Mouse (Mus musculus) liver, adult 2 months (tissue): ENCODE data around the gene Arl2bp. TPM values are rescaled to one million over a fixed set of nuclear protein-coding genes. Genes with fewer than 3 reads are reported as not detected.

ENCODE experiments used
- DNase-seq: peaks from one replicate; pipeline ENCODE4 v3.0.0-alpha.2; 2011; ENCODE audit warnings: low read depth, low spot score; ENCODE audit errors: extremely low read depth
- H3K27ac ChIP-seq: fragments of 200-500 bp; replicated peaks from 2 replicates; pipeline ENCODE4 v1.5.1; 2012; ENCODE audit warnings: low read depth, mild to moderate bottlenecking, control low read depth, inconsistent platforms, low read length; ENCODE audit not compliant: insufficient read depth
- H3K27me3 ChIP-seq: fragments of 200-500 bp; 2 replicates; pipeline ENCODE4 v1.6.1; 2012; ENCODE audit warnings: mild to moderate bottlenecking, moderate library complexity, low read length, inconsistent platforms; ENCODE audit not compliant: control insufficient read depth, insufficient read depth
- H3K36me3 ChIP-seq: fragments of 200-500 bp; 2 replicates; pipeline ENCODE4 v1.6.1; 2012; ENCODE audit warnings: low read length, inconsistent platforms; ENCODE audit not compliant: control insufficient read depth, insufficient read depth
- H3K4me1 ChIP-seq: fragments of 200-500 bp; 2 replicates; pipeline ENCODE4 v1.6.1; 2011; ENCODE audit warnings: low read length; ENCODE audit not compliant: control insufficient read depth, insufficient read depth
- H3K4me3 ChIP-seq: fragments of 200-500 bp; 2 replicates; pipeline ENCODE4 v1.5.1; 2011; ENCODE audit warnings: low read depth, mild to moderate bottlenecking, control low read depth, low read length, moderate library complexity; ENCODE audit not compliant: insufficient read depth
- H3K79me2 ChIP-seq: fragments of 200-500 bp; 2 replicates; pipeline ENCODE4 v1.6.1; 2012; ENCODE audit warnings: inconsistent platforms, mild to moderate bottlenecking, low read length, moderate library complexity; ENCODE audit not compliant: control insufficient read depth, insufficient read depth
- H3K9ac ChIP-seq: fragments of 200-500 bp; 2 replicates; pipeline ENCODE4 v1.6.1; 2012; ENCODE audit warnings: low read depth, mild to moderate bottlenecking, control low read depth, inconsistent platforms, low read length
- CTCF ChIP-seq: fragments of 200-500 bp; IDR thresholded peaks from 2 replicates; pipeline ENCODE4 v1.5.1; 2011; ENCODE audit warnings: low read depth, low read length, control low read depth
- POLR2A ChIP-seq: fragments of 200-500 bp; IDR thresholded peaks from 2 replicates; pipeline ENCODE4 v1.6.1; 2011; ENCODE audit warnings: low read length, control low read depth; ENCODE audit not compliant: insufficient read depth; ENCODE audit errors: extremely low read depth
- WGBS: fragments of 180-500 bp; shearing (Covaris S2); methylation state at CpG from one replicate; pipeline ENCODE4 v1.1.7; 2018; 5-methylcytosine and 5-hydroxymethylcytosine counted together
- polyA plus RNA-seq: library from polyadenylated mRNA; depleted of rRNA; stranded (reverse); fragments of >200 nt; gene quantifications from 2 replicates; pipeline ENCODE4 v1.2.3, GENCODE M21; 2012; rRNA removed
- total RNA-seq: library from RNA; depleted of rRNA; stranded (reverse); fragments of >200 nt; gene quantifications from 2 replicates; pipeline ENCODE4 v1.2.3, GENCODE M21; 2014; rRNA removed

Arl2bp gene
- total and polyA plus RNA-seq, 2 experiments, result 4.8 to 7.7 TPM

DNA sequence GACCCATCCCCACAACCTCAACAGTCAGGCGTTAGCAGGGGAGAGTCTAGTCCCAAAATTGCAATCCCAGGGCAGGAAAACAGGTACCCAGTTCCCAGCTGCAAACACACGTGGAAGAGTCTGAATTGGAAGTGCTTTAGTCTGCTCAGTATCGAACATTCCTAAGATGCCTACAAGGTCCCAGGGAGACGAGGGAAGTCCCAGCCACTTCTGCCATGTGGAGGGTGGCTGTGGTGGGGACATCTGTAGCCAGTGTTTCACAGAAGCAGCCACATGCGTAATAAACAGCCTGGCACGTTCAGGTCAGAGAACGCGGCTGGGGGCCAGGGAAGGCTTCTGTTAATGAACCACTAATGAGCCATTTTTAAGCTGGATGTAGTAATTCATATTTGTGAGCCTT, 43.9 kb downstream of the Arl2bp start:
- Histone ChIP-seq H3K9ac (no peak overlapping the region), H3K27ac (no peak overlapping the region), H3K36me3 (no peaks in the 10 kb centered on the region), H3K4me1 (no peaks in the 10 kb centered on the region; the same call in 1 of the 2 replicates), H3K27me3 (no peaks in the 10 kb centered on the region), H3K79me2 (no peaks in the 10 kb centered on the region), H3K4me3 (no peak overlapping the region)
- WGBS, result 76% methylated on average over 8 of the region's 8 CpGs
- no peak for TF ChIP-seq CTCF
- no peak for TF ChIP-seq POLR2A
- no peak for DNase-seq

DNA sequence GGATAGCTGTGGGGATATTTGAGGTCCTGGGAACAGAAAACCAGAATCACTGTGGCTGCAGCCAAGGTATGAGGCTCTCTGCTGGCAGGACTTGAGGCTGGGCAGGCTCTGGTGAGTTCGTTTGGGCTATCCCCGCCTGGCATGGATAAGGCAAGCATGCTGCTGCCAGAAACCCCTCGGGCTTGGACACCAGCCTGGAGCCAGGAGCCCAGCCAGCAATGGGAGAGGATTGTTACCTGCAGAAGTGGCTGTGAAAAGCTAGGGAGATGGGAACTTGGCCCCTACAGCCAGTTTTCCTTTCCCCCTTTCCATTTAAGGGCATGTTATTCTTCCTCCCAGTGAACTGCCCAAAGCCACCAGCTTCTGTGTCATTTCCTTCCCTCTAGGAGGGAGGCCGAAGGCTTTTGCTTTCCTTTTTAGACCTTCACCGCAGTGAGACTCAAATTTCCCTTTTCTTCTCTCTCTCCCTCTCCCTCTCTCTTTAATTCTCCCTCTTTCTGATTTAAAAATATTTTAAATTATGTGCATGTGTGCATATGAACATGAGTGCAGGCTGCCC, 44.8 kb downstream of the Arl2bp start:
- no peak overlapping the region for H3K27ac ChIP-seq
- H3K4me1 ChIP-seq, result no peaks in the 10 kb centered on the region; the same call in 1 of the 2 replicates
- peak; percentile 24 for DNase-seq
- H3K27me3 ChIP-seq, result no peaks in the 10 kb centered on the region
- no peaks in the 10 kb centered on the region for H3K79me2 ChIP-seq
- TF ChIP-seq CTCF (no peak), POLR2A (no peak)
- no peak overlapping the region for H3K9ac ChIP-seq
- no peak overlapping the region for H3K4me3 ChIP-seq
- no peaks in the 10 kb centered on the region for H3K36me3 ChIP-seq
- WGBS, result 64% methylated on average over 5 of the region's 5 CpGs

DNA sequence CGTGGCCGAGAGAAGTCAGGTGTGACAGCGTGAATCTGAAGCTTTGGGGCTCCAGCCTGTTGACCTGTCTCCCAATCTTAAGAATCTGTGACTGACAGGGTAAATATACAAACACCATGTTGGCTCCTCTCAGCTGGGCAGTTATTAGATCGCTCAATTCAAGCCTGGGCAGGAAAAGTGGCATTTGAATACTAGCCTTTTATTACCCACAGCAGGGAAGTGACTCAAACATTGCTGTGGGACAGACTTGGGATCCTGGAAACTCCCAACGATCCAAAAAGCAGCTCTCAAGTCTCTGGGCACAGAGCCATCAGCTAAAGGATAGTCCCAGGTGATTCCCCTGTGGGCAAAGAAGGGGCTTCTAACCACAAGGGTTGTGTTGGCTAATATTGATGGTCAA, 48.2 kb downstream of the Arl2bp start:
- H3K9ac ChIP-seq, result no peak overlapping the region
- H3K79me2 ChIP-seq, result no peaks in the 10 kb centered on the region
- TF ChIP-seq POLR2A, result no peak
- TF ChIP-seq CTCF, result no peak
- no peak for DNase-seq
- H3K36me3 ChIP-seq, result no peaks in the 10 kb centered on the region
- H3K4me3 ChIP-seq, result no peak overlapping the region
- H3K4me1 ChIP-seq, result no peaks in the 10 kb centered on the region
- H3K27ac ChIP-seq, result no peak overlapping the region
- WGBS, result 42% methylated on average over 5 of the region's 5 CpGs
- no peaks in the 10 kb centered on the region for H3K27me3 ChIP-seq

DNA sequence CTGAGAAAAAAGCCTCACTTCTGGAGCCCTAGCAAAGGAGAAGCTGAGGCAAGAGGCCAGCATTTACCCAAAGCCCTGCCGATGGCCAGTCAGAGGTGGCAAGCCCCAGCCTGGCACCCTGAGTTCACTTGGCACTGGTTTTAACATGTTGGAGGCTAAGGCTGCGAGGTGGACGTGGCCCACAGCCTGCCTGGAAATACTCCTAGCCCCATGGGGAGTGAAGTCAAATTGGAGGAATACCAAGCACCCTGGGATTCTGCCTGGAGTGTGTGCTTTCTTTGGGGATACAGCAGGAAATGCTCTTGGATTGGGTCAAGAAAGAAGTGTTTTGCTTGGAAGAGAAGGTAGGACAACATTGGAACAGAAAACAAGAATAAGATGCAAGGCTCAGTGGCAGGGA, 49.5 kb downstream of the Arl2bp start:
- 79% methylated on average over 3 of the region's 3 CpGs for WGBS
- no peaks in the 10 kb centered on the region for H3K36me3 ChIP-seq
- H3K4me1 ChIP-seq, result no peaks in the 10 kb centered on the region
- H3K9ac ChIP-seq, result no peak overlapping the region
- no peak overlapping the region for H3K4me3 ChIP-seq
- H3K79me2 ChIP-seq, result no peaks in the 10 kb centered on the region
- no peak for TF ChIP-seq POLR2A
- no peak for TF ChIP-seq CTCF
- H3K27ac ChIP-seq, result no peak overlapping the region
- no peaks in the 10 kb centered on the region for H3K27me3 ChIP-seq
- no peak for DNase-seq

DNA sequence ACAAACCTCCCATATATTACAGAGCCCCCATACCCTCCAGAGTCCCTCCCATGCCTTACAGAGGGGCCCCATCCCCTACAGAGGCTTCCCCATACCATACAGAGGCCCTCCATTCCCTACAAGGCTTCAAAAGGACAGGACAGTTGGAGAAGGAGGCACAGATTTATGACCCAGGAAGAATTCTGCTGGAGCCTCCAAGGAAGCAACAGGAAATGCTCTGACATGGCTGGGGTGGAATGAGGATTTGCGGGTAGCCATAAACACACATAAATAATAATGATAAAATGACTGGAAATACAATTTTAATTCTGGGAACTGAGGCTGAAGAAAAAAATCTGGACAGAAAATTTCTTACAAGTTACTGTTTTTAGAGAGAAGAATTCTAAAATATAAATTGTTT, 50.4 kb downstream of the Arl2bp start:
- no peak overlapping the region for H3K9ac ChIP-seq
- H3K36me3 ChIP-seq, result no peaks in the 10 kb centered on the region
- DNase-seq, result no peak
- H3K4me3 ChIP-seq, result no peak overlapping the region
- no peaks in the 10 kb centered on the region for H3K4me1 ChIP-seq
- no peak for TF ChIP-seq CTCF
- TF ChIP-seq POLR2A, result no peak
- no peaks in the 10 kb centered on the region for H3K79me2 ChIP-seq
- H3K27me3 ChIP-seq, result no peaks in the 10 kb centered on the region
- 84% methylated on average over 1 of the region's 1 CpGs for WGBS
- no peak overlapping the region for H3K27ac ChIP-seq

Other genes starting within 250 kb of the Arl2bp start
- gene Nlrc5, start 232.2 kb upstream of the Arl2bp start, total RNA-seq, result 19.5 and 21.2 TPM in 2 replicates
- gene Nlrc5, start 232.2 kb upstream of the Arl2bp start, polyA plus RNA-seq, result 6.6 and 11.6 TPM in 2 replicates
- gene Cpne2, start 133.6 kb upstream of the Arl2bp start, total RNA-seq, result 5.2 and 8.5 TPM in 2 replicates
- gene Cpne2, start 133.6 kb upstream of the Arl2bp start, polyA plus RNA-seq, result 9.8 and 20.8 TPM in 2 replicates
- 21.4 and 22.0 TPM in 2 replicates for gene Rspry1, start 64.7 kb upstream of the Arl2bp start, total RNA-seq
- 5.6 and 5.7 TPM in 2 replicates for gene Rspry1, start 64.7 kb upstream of the Arl2bp start, polyA plus RNA-seq
- gene Fam192a, start 64.6 kb upstream of the Arl2bp start, total RNA-seq, result 9.0 and 9.3 TPM in 2 replicates
- 10.1 and 12.2 TPM in 2 replicates for gene Fam192a, start 64.6 kb upstream of the Arl2bp start, polyA plus RNA-seq
- gene Pllp, start 29.7 kb downstream of the Arl2bp start, total RNA-seq, result 8.1 and 8.6 TPM in 2 replicates
- gene Pllp, start 29.7 kb downstream of the Arl2bp start, polyA plus RNA-seq, result 41.8 and 44.1 TPM in 2 replicates
- gene Ccl22, start 79.0 kb downstream of the Arl2bp start, total RNA-seq, result 0.28 and 4.4 TPM in 2 replicates
- 0.24 and 0.32 TPM in 2 replicates for gene Ccl22, start 79.0 kb downstream of the Arl2bp start, polyA plus RNA-seq
- gene Cx3cl1, start 105.4 kb downstream of the Arl2bp start, total RNA-seq, result 0.55 and 1.0 TPM in 2 replicates
- gene Cx3cl1, start 105.4 kb downstream of the Arl2bp start, polyA plus RNA-seq, result 0.82 and 1.1 TPM in 2 replicates
- not detected in 2 replicates for gene Ccl17, start 143.9 kb downstream of the Arl2bp start, total RNA-seq
- 0.21 and 0.22 TPM in 2 replicates for gene Ccl17, start 143.9 kb downstream of the Arl2bp start, polyA plus RNA-seq
- gene Coq9, start 171.7 kb downstream of the Arl2bp start, total RNA-seq, result 148 and 183 TPM in 2 replicates
- gene Coq9, start 171.7 kb downstream of the Arl2bp start, polyA plus RNA-seq, result 280 and 359 TPM in 2 replicates
- 9.5 and 11.9 TPM in 2 replicates for gene Ciapin1, start 171.8 kb downstream of the Arl2bp start, total RNA-seq
- gene Ciapin1, start 171.8 kb downstream of the Arl2bp start, polyA plus RNA-seq, result 48.9 and 57.3 TPM in 2 replicates
- gene Polr2c, start 190.8 kb downstream of the Arl2bp start, total RNA-seq, result 27.4 and 31.7 TPM in 2 replicates
- gene Polr2c, start 190.8 kb downstream of the Arl2bp start, polyA plus RNA-seq, result 44.1 and 47.3 TPM in 2 replicates
- 0.83 and 1.5 TPM in 2 replicates for gene Dok4, start 209.7 kb downstream of the Arl2bp start, total RNA-seq
- 1.4 and 1.5 TPM in 2 replicates for gene Dok4, start 209.7 kb downstream of the Arl2bp start, polyA plus RNA-seq